Mouse (Mus musculus): ENCODE results near the gene Sf1. TPM values are rescaled to one million over a fixed set of nuclear protein-coding genes. Genes with fewer than 3 reads are reported as not detected.

Sf1 gene
- polyA plus RNA-seq, 1 experiment from 2014 or later, result 183 TPM

GRCm38 (mm10) chr19:6364317-6364725 is 831 bp downstream of the Sf1 start:
- Histone ChIP-seq H3K36me3 (ENCODE audit: control insufficient read depth, insufficient read depth, low read length) (peaks cover 44% of the 10 kb centered on the region), H3K9ac (ENCODE audit: low read depth, low read length) (peak overlapping the region; percentile 99), H3K27me3 (ENCODE audit: control insufficient read depth, insufficient read depth, low read length) (no peaks in the 10 kb centered on the region), H3K4me1 (ENCODE audit: control insufficient read depth, insufficient read depth, low read length) (peaks cover 22% of the 10 kb centered on the region; the same call in 1 of the 2 replicates), H3K9me3 (ENCODE audit: control insufficient read depth, low read length) (no peaks in the 10 kb centered on the region), H3K27ac (ENCODE audit: low read depth, low read length) (peak overlapping the region; percentile 99), H3K4me2 (replicated peaks; ENCODE audit: low read depth, low read length) (peak overlapping the region; percentile 85), H3K4me3 (ENCODE audit: low read length) (peak overlapping the region; percentile 99)
- WGBS, result under 1% methylated on average over 46 of the region's 55 CpGs
- ATAC-seq (ENCODE audit: low FRiP score, low TSS enrichment), result 0 out of 2 replicates have a peak, but pooled peaks have one; percentile 7

DNA sequence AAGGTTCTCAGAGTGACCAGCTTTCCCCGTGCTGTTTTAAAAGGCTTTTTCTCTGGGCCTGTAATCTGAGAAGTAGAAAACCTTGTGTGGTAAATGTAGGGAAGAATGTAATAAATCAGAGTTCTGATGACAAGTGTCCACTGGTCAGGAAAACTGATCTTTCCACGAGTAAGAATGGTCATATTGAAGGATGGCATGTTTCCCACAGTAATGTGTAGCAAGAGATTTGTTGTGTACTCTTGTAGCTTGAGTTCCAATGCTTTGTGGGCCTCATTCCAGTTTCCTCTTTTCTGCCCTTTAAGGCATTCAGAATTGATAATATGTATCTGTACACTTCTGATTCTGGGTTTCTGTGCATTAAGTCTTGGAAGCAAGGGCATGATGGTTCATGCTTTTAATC is 1.4 kb downstream of the Sf1 start:
- ATAC-seq (ENCODE audit: low FRiP score, low TSS enrichment), result no peak
- WGBS, result 2% methylated on average over 2 of the region's 2 CpGs
- Histone ChIP-seq H3K4me1 (ENCODE audit: control insufficient read depth, insufficient read depth, low read length) (peaks cover 22% of the 10 kb centered on the region; the same call in 1 of the 2 replicates), H3K9ac (ENCODE audit: low read depth, low read length) (peak overlapping the region; percentile 99), H3K4me2 (replicated peaks; ENCODE audit: low read depth, low read length) (peak overlapping the region; percentile 85), H3K36me3 (ENCODE audit: control insufficient read depth, insufficient read depth, low read length) (peaks cover 50% of the 10 kb centered on the region), H3K4me3 (ENCODE audit: low read length) (peak overlapping the region; percentile 99), H3K9me3 (ENCODE audit: control insufficient read depth, low read length) (no peaks in the 10 kb centered on the region), H3K27me3 (ENCODE audit: control insufficient read depth, insufficient read depth, low read length) (no peaks in the 10 kb centered on the region), H3K27ac (ENCODE audit: low read depth, low read length) (0 out of 2 replicates have a peak overlapping the region, but pooled peaks have one; percentile 99)

DNA sequence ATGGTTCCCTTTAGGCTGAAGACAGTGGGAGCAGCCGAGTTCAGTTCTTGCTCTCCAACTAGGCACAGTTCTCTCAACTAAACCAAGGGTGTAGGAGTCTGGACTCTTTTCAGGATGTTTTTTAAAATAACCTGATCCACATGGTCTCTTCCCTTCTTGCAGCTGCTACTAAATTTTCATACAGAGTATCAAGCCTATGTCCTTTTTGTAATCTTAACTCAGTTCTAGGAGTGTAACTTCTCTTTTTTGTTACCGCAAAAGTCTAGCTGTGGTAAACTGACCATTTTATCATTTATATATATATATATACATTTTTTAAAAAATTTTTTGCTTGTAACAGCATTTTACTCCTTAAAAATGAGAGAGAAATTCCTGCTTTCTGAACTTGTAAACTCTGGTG is 6.7 kb downstream of the Sf1 start:
- Histone ChIP-seq H3K9me3 (ENCODE audit: control insufficient read depth, low read length) (no peaks in the 10 kb centered on the region), H3K9ac (ENCODE audit: low read depth, low read length) (no peak overlapping the region), H3K27me3 (ENCODE audit: control insufficient read depth, insufficient read depth, low read length) (no peaks in the 10 kb centered on the region), H3K4me2 (replicated peaks; ENCODE audit: low read depth, low read length) (no peak overlapping the region), H3K36me3 (ENCODE audit: control insufficient read depth, insufficient read depth, low read length) (peaks cover 98% of the 10 kb centered on the region), H3K4me3 (ENCODE audit: low read length) (no peak overlapping the region), H3K4me1 (ENCODE audit: control insufficient read depth, insufficient read depth, low read length) (peaks cover 14% of the 10 kb centered on the region; the same call in 1 of the 2 replicates), H3K27ac (ENCODE audit: low read depth, low read length) (no peak overlapping the region)
- ATAC-seq (ENCODE audit: low FRiP score, low TSS enrichment), result no peak
- WGBS, result 90% methylated on average over 2 of the region's 2 CpGs

DNA sequence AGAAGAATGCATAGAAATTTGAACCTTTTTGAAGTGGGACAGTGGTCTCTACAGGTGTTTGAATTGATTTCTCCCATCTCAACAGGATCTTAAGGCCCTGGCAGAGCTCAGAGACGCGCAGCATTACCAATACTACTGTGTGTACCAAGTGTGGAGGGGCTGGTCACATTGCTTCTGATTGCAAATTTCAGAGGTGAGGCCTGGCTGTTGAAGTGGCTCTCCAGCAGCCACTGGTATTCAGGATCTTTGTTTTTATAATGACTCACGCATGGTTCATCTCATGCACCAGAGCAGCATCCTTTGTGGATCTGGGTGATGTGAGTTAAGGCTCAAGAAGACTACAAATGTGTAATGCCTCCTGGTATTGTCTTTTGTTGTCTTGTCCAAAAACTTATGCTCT is 8.9 kb downstream of the Sf1 start:
- H3K27me3 ChIP-seq (ENCODE audit: control insufficient read depth, insufficient read depth, low read length), result no peaks in the 10 kb centered on the region
- 93% methylated on average over 3 of the region's 3 CpGs for WGBS
- no peak overlapping the region for H3K9ac ChIP-seq (ENCODE audit: low read depth, low read length)
- peaks cover 100% of the 10 kb centered on the region for H3K36me3 ChIP-seq (ENCODE audit: control insufficient read depth, insufficient read depth, low read length)
- H3K4me2 ChIP-seq (replicated peaks; ENCODE audit: low read depth, low read length), result no peak overlapping the region
- H3K4me1 ChIP-seq (ENCODE audit: control insufficient read depth, insufficient read depth, low read length), result peaks cover under 1% of the 10 kb centered on the region; the same call in 1 of the 2 replicates
- no peak overlapping the region for H3K4me3 ChIP-seq (ENCODE audit: low read length)
- H3K9me3 ChIP-seq (ENCODE audit: control insufficient read depth, low read length), result no peaks in the 10 kb centered on the region
- ATAC-seq (ENCODE audit: low FRiP score, low TSS enrichment), result no peak
- H3K27ac ChIP-seq (ENCODE audit: low read depth, low read length), result no peak overlapping the region

DNA sequence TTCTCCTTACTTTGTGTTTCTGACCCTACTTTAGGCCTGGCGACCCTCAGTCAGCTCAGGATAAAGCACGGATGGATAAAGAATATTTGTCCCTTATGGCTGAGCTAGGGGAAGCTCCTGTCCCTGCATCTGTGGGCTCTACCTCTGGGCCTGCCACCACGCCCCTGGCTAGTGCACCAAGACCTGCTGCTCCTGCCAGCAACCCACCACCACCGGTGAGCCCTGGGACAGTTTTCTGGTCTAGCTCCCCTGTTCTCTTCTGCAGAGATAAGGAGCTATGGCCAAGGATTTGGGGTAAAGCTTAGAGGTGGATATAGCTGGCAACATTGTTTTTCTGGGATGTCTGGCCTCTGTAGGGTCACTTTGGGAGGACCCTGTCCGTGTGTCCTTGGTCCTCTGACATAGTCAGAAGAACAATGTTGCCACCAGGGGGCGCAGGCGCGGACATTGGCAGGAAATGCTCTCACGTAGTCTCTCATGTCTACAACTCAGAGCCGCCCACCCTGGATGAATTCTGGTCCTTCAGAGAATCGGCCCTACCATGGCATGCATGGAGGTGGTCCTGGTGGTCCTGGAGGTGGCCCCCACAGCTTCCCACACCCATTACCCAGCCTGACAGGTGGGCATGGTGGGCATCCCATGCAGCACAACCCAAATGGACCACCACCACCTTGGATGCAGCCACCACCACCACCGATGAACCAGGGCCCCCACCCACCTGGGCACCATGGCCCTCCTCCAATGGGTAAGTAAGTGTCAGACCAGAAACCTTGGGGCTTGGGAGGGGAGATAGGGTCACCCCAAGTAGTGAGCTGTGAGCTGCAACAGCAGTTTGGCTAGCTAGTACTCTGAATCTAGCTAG is 10.3 kb downstream of the Sf1 start:
- ATAC-seq (ENCODE audit: low FRiP score, low TSS enrichment), result peak; percentile 47
- Histone ChIP-seq H3K4me2 (replicated peaks; ENCODE audit: low read depth, low read length) (no peak overlapping the region), H3K9me3 (ENCODE audit: control insufficient read depth, low read length) (no peaks in the 10 kb centered on the region), H3K4me3 (ENCODE audit: low read length) (no peak overlapping the region), H3K9ac (ENCODE audit: low read depth, low read length) (no peak overlapping the region), H3K27ac (ENCODE audit: low read depth, low read length) (no peak overlapping the region), H3K27me3 (ENCODE audit: control insufficient read depth, insufficient read depth, low read length) (no peaks in the 10 kb centered on the region), H3K36me3 (ENCODE audit: control insufficient read depth, insufficient read depth, low read length) (peaks cover 100% of the 10 kb centered on the region), H3K4me1 (ENCODE audit: control insufficient read depth, insufficient read depth, low read length) (no peaks in the 10 kb centered on the region)
- 66% methylated on average over 12 of the region's 12 CpGs for WGBS

DNA sequence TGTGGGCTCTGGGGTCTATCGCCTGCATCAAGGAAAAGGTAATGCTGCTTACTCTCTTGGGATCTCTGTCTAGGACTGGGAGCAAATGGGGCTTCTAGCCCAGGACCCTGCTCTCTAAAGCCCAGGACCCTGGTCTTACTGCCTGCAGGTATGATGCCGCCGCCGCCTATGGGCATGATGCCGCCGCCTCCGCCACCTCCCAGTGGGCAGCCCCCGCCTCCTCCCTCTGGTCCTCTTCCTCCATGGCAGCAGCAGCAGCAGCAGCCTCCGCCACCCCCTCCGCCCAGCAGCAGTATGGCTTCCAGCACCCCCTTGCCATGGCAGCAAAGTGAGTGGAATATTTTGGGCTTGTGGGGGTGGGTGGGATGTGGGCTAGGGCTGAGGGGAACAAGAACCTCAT is 11.1 kb downstream of the Sf1 start:
- no peak overlapping the region for H3K27ac ChIP-seq (ENCODE audit: low read depth, low read length)
- H3K4me3 ChIP-seq (ENCODE audit: low read length), result no peak overlapping the region
- no peaks in the 10 kb centered on the region for H3K27me3 ChIP-seq (ENCODE audit: control insufficient read depth, insufficient read depth, low read length)
- WGBS, result 98% methylated on average over 9 of the region's 10 CpGs
- no peak overlapping the region for H3K9ac ChIP-seq (ENCODE audit: low read depth, low read length)
- peaks cover 98% of the 10 kb centered on the region for H3K36me3 ChIP-seq (ENCODE audit: control insufficient read depth, insufficient read depth, low read length)
- no peaks in the 10 kb centered on the region for H3K9me3 ChIP-seq (ENCODE audit: control insufficient read depth, low read length)
- ATAC-seq (ENCODE audit: low FRiP score, low TSS enrichment), result no peak
- H3K4me2 ChIP-seq (replicated peaks; ENCODE audit: low read depth, low read length), result no peak overlapping the region
- no peaks in the 10 kb centered on the region for H3K4me1 ChIP-seq (ENCODE audit: control insufficient read depth, insufficient read depth, low read length)

DNA sequence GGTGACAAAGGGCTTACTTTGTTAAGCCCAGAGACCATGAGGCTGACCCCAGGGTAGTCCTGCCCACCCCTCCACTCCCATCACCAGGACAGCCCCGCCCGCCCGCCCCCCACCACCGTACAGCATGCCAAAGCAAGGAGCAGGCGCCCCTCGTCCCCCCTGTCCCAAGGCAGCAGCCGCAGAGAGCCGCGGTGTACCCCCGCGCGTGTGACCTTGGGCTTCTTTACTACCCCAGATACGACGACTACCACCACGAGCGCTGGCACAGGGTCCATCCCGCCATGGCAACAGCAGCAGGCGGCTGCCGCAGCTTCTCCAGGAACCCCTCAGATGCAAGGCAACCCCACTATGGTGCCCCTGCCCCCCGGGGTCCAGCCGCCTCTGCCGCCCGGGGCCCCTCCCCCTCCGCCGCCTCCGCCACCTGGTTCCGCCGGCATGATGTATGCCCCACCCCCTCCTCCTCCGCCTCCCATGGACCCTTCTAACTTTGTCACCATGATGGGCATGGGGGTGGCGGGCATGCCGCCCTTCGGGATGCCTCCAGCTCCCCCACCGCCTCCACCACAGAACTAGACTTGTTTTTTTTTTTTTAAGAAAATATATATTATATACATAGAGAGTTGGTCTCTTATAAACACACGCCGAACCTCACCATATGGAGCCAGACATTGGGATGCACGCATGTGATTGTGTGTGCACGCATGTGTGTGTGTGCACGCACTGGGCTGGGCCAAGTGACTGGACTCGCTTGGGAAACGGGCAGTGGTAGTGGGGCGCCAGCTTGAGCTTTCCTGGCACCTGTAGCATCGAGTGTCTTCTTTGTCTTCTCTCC is 12.1 kb downstream of the Sf1 start:
- Histone ChIP-seq H3K9me3 (ENCODE audit: control insufficient read depth, low read length) (no peaks in the 10 kb centered on the region), H3K4me1 (ENCODE audit: control insufficient read depth, insufficient read depth, low read length) (no peaks in the 10 kb centered on the region), H3K4me3 (ENCODE audit: low read length) (no peak overlapping the region), H3K27ac (ENCODE audit: low read depth, low read length) (no peak overlapping the region), H3K36me3 (ENCODE audit: control insufficient read depth, insufficient read depth, low read length) (peaks cover 90% of the 10 kb centered on the region), H3K9ac (ENCODE audit: low read depth, low read length) (no peak overlapping the region), H3K4me2 (replicated peaks; ENCODE audit: low read depth, low read length) (no peak overlapping the region), H3K27me3 (ENCODE audit: control insufficient read depth, insufficient read depth, low read length) (no peaks in the 10 kb centered on the region)
- 92% methylated on average over 37 of the region's 42 CpGs for WGBS
- ATAC-seq (ENCODE audit: low FRiP score, low TSS enrichment), result no peak

DNA sequence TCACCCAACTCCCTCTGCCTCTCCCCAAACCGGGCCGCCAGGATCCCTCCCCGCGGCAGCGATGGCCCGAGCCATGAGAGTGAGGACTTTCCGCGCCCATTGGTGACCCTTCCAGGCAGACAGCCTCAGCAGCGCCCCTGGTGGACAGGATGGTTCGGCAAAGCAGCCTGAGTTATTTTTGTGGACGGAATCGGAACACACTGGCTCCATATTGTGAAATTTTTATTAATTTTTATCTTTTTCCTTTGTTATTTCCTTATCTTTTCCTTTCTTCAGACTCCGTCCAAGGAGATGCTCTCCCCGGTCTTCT is 12.7 kb downstream of the Sf1 start:
- Histone ChIP-seq H3K36me3 (ENCODE audit: control insufficient read depth, insufficient read depth, low read length) (peaks cover 88% of the 10 kb centered on the region), H3K4me1 (ENCODE audit: control insufficient read depth, insufficient read depth, low read length) (no peaks in the 10 kb centered on the region), H3K4me2 (replicated peaks; ENCODE audit: low read depth, low read length) (no peak overlapping the region), H3K9ac (ENCODE audit: low read depth, low read length) (no peak overlapping the region), H3K4me3 (ENCODE audit: low read length) (no peak overlapping the region), H3K27ac (ENCODE audit: low read depth, low read length) (no peak overlapping the region), H3K9me3 (ENCODE audit: control insufficient read depth, low read length) (no peaks in the 10 kb centered on the region), H3K27me3 (ENCODE audit: control insufficient read depth, insufficient read depth, low read length) (no peaks in the 10 kb centered on the region)
- 77% methylated on average over 14 of the region's 14 CpGs for WGBS
- ATAC-seq (ENCODE audit: low FRiP score, low TSS enrichment), result no peak

GRCm38 (mm10) chr19:6376643-6377042 is 13.2 kb downstream of the Sf1 start:
- Histone ChIP-seq H3K9ac (ENCODE audit: low read depth, low read length) (no peak overlapping the region), H3K9me3 (ENCODE audit: control insufficient read depth, low read length) (no peaks in the 10 kb centered on the region), H3K4me2 (replicated peaks; ENCODE audit: low read depth, low read length) (no peak overlapping the region), H3K4me3 (ENCODE audit: low read length) (no peak overlapping the region), H3K4me1 (ENCODE audit: control insufficient read depth, insufficient read depth, low read length) (no peaks in the 10 kb centered on the region), H3K27ac (ENCODE audit: low read depth, low read length) (no peak overlapping the region), H3K27me3 (ENCODE audit: control insufficient read depth, insufficient read depth, low read length) (no peaks in the 10 kb centered on the region), H3K36me3 (ENCODE audit: control insufficient read depth, insufficient read depth, low read length) (peaks cover 84% of the 10 kb centered on the region)
- no peak for ATAC-seq (ENCODE audit: low FRiP score, low TSS enrichment)
- WGBS, result 93% methylated on average over 2 of the region's 2 CpGs
